Mouse (Mus musculus) bone marrow macrophage, adult 2 months (primary cell): ENCODE results near the gene Rtn2. TPM values are rescaled to one million over a fixed set of nuclear protein-coding genes. Genes with fewer than 3 reads are reported as not detected.

Source experiments
- H3K27ac ChIP-seq: 2 replicates; pipeline ENCODE4 v1.5.1; 2012; ENCODE audit warnings: low read depth, low read length; ENCODE audit not compliant: insufficient read depth
- H3K4me1 ChIP-seq: 2 replicates; pipeline ENCODE4 v1.6.1; 2012; ENCODE audit warnings: low read length; ENCODE audit not compliant: control insufficient read depth, insufficient read depth
- H3K4me3 ChIP-seq: 2 replicates; pipeline ENCODE4 v1.5.1; 2012; ENCODE audit warnings: mild to moderate bottlenecking, low read length, moderate library complexity; ENCODE audit not compliant: insufficient read depth
- CTCF ChIP-seq: IDR thresholded peaks from 2 replicates; pipeline ENCODE4 v1.5.1; 2012; ENCODE audit warnings: low read depth, mild to moderate bottlenecking, low read length, moderate library complexity
- POLR2A ChIP-seq: IDR thresholded peaks from 2 replicates; pipeline ENCODE4 v1.6.1; 2012; ENCODE audit warnings: mild to moderate bottlenecking, low read depth, low read length, borderline replicate concordance
- polyA plus RNA-seq: library from polyadenylated mRNA; stranded (reverse); fragments of >200 nt; gene quantifications from 2 replicates; pipeline ENCODE4 v1.2.4, GENCODE M21; 2012; ENCODE audit not compliant: missing spikeins, insufficient read depth, insufficient read length

Gene Rtn2
- polyA plus RNA-seq, 1 experiment: 2.0 TPM

- TF ChIP-seq CTCF (no peak), POLR2A (no peak)
- H3K27ac ChIP-seq: no peak overlapping the region
- H3K4me1 ChIP-seq: peaks cover 31% of the 10 kb centered on the region
- peak overlapping the region; percentile 24 for H3K4me3 ChIP-seq
Observed at GRCm38 (mm10) chr7:19341761-19342409, 59.5 kb downstream of the Rtn2 start.

DNA sequence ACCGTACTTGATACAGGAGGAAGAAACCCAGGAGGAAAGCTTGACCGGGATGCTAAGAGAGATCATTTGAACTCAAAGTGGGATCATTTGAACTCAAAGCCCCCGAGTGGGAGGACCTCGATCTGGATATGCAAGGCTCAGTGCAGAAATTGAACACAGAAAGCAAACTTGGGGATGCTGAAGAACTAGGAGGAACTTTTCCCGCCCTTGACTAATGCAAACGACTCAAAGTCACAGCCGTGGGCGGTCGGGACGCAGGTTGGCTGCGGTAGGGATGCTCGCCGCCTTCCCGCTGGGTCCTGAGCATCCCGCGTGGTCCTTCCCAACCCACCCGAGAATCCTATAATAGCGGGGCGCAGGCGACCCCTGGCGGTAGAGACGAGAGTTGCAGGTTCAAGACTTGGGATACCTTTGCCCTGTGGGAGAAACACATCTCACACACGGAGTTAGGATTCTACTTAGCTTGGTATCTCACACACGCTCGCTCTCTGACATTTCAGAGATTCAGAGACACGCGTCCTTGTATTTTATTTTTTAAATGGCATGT lies 60.1 kb downstream of the Rtn2 start:
- H3K4me1 ChIP-seq: peaks cover 30% of the 10 kb centered on the region
- TF ChIP-seq CTCF (peak; percentile 98), POLR2A (no peak)

DNA sequence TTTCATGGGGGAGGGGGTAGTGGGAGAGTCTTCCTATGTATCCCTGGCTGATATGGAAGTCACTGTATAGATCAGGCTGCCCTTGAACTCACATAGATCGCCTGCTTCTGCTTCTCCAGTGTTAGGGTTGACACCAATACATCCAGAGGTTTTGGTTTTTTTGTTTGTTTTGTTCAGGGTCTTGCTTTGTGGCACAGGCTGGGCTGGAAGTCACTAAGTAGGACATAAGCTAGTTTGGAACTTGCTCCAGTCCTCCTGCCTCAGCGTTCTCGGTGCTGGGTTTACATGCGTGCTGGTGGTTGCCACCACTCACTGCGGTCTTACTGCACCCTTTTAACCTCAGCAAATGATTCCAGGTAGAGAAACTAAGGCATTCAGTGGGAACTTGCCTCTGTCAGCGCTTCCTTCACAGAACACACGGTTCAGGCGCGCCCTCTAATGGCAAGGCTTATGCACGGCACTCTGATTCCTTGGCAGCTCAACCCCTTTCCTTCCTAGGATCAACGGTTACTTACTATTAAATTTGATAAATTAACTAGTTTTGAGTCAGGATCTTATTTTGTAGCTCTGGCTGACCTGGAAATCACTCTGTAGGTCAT lies 60.9 kb downstream of the Rtn2 start:
- Histone ChIP-seq H3K4me3 (no peak overlapping the region), H3K27ac (no peak overlapping the region), H3K4me1 (peaks cover 25% of the 10 kb centered on the region)
- TF ChIP-seq POLR2A: no peak
- TF ChIP-seq CTCF: peak; percentile 87

More for the DNA sequence above, 60.1 kb downstream of the Rtn2 start:
- peak overlapping the region; percentile 24 for H3K4me3 ChIP-seq
- no peak overlapping the region for H3K27ac ChIP-seq

GRCm38 (mm10) chr7:19344237-19344847 lies 61.9 kb downstream of the Rtn2 start, which contains the start of gene Ercc1:
Gene Ercc1 (plus strand): TSS chr7:19344778.
- TF ChIP-seq POLR2A (no peak), CTCF (no peak)
- Histone ChIP-seq H3K27ac (peak within 1 kb of the TSS; percentile 43; the same call in 1 of the 2 replicates), H3K4me3 (peak within 1 kb of the TSS; percentile 97), H3K4me1 (peaks cover 19% of the 10 kb centered on the region)

GRCm38 (mm10) chr7:19344938-19345471 lies 62.6 kb downstream of the Rtn2 start:
- Histone ChIP-seq H3K4me3 (peak overlapping the region; percentile 97), H3K4me1 (peaks cover 19% of the 10 kb centered on the region), H3K27ac (peak overlapping the region; percentile 43; the same call in 1 of the 2 replicates)
- TF ChIP-seq POLR2A (no peak), CTCF (no peak)

Other genes with a start within 250 kb of the Rtn2 start
- not detected in 2 replicates for gene Rsph6a, start 227.9 kb upstream of the Rtn2 start, polyA plus RNA-seq
- 1.7 and 2.6 TPM in 2 replicates for gene Dmwd, start 206.4 kb upstream of the Rtn2 start, polyA plus RNA-seq
- 2.9 and 4.2 TPM in 2 replicates for gene Dmpk, start 198.8 kb upstream of the Rtn2 start, polyA plus RNA-seq
- 0.36 and 0.44 TPM in 2 replicates for gene Six5, start 188.0 kb upstream of the Rtn2 start, polyA plus RNA-seq
- not detected in 2 replicates for gene Gm4969, start 164.3 kb upstream of the Rtn2 start, polyA plus RNA-seq
- gene Fbxo46, start 162.8 kb upstream of the Rtn2 start, polyA plus RNA-seq: 7.1 and 8.2 TPM in 2 replicates
- gene Qpctl, start 133.3 kb upstream of the Rtn2 start, polyA plus RNA-seq: 10.4 and 11.8 TPM in 2 replicates
- 26.4 and 27.9 TPM in 2 replicates for gene Snrpd2, start 132.9 kb upstream of the Rtn2 start, polyA plus RNA-seq
- not detected in 2 replicates for gene Gipr, start 116.5 kb upstream of the Rtn2 start, polyA plus RNA-seq
- gene Eml2, start 106.2 kb upstream of the Rtn2 start, polyA plus RNA-seq: 12.2 and 17.8 TPM in 2 replicates
- not detected in 2 replicates for gene Gpr4, start 70.1 kb upstream of the Rtn2 start, polyA plus RNA-seq
- 20.0 and 22.0 TPM in 2 replicates for gene Opa3, start 54.3 kb upstream of the Rtn2 start, polyA plus RNA-seq
- gene Vasp, start 10.8 kb upstream of the Rtn2 start, polyA plus RNA-seq: 178 and 187 TPM in 2 replicates
- 0.93 and 4.2 TPM in 2 replicates for gene Ppm1n, start 2.6 kb upstream of the Rtn2 start, polyA plus RNA-seq
- 0.68 TPM in 1 of 2 replicates, not detected in the other for gene Fosb, start 27.4 kb downstream of the Rtn2 start, polyA plus RNA-seq
- 30.7 and 35.4 TPM in 2 replicates for gene Ercc1, start 62.2 kb downstream of the Rtn2 start, polyA plus RNA-seq
- 7.8 and 8.4 TPM in 2 replicates for gene Cd3eap, start 76.9 kb downstream of the Rtn2 start, polyA plus RNA-seq
- 1.6 and 4.0 TPM in 2 replicates for gene Ppp1r13l, start 77.1 kb downstream of the Rtn2 start, polyA plus RNA-seq
- gene Ercc2, start 99.4 kb downstream of the Rtn2 start, polyA plus RNA-seq: 14.5 and 18.9 TPM in 2 replicates
- 0.95 TPM in 1 of 2 replicates, not detected in the other for gene Klc3, start 121.5 kb downstream of the Rtn2 start, polyA plus RNA-seq
- gene Ckm, start 122.2 kb downstream of the Rtn2 start, polyA plus RNA-seq: 0.65 TPM in 1 of 2 replicates, not detected in the other
- gene Mark4, start 176.2 kb downstream of the Rtn2 start, polyA plus RNA-seq: 21.3 and 21.4 TPM in 2 replicates
- gene Exoc3l2, start 180.7 kb downstream of the Rtn2 start, polyA plus RNA-seq: not detected in 2 replicates
- gene Bloc1s3, start 225.7 kb downstream of the Rtn2 start, polyA plus RNA-seq: 9.7 and 11.0 TPM in 2 replicates
- gene Trappc6a, start 225.8 kb downstream of the Rtn2 start, polyA plus RNA-seq: 51.4 and 57.0 TPM in 2 replicates
- gene Nkpd1, start 235.2 kb downstream of the Rtn2 start, polyA plus RNA-seq: not detected in 2 replicates